Comparison of ENCODE assay signal across 20 mouse cellular contexts in genomic region chr5:46363661-46364060, GRCm38 (mm10).
DNase-seq lines count a peak whose midpoint lies in the region; ATAC-seq lines count a peak whose summit lies in the region.
"Had no signal": no experiment of that assay in that cellular context is flagged by ENCODE, and none has a peak within 500 bp of the region (broad histone marks: within the 10 kb centered on the region; RNA-seq: fewer than 3 reads in every experiment).

No protein-coding gene starts in this region.

- 93% methylated on average over 2 of the region's 2 CpGs for WGBS in kidney, embryonic 14.5 days

- ATAC-seq in kidney, embryonic 14.5 days (ENCODE audit: low FRiP score, low TSS enrichment), result no peak
- ATAC-seq: forebrain, embryonic 13.5 days; forebrain, embryonic 15.5 days; forebrain, postnatal 0 days had no signal

- no peak overlapping the region for H3K27ac ChIP-seq in kidney, embryonic 14.5 days (ENCODE audit: low read depth, low read length)
- H3K27ac ChIP-seq: embryonic facial prominence, embryonic 13.5 days; embryonic facial prominence, embryonic 15.5 days; forebrain, embryonic 13.5 days; forebrain, embryonic 15.5 days had no signal

- DNase-seq in 416B (ENCODE audit: low read depth) (peak; percentile 73), NIH3T3 (ENCODE audit: low read depth) (peak; percentile 37)
- no peak for DNase-seq in right cerebral cortex, postnatal 25 days
- DNase-seq in spleen, adult 12 weeks (ENCODE audit: low spot score), result no peak
- DNase-seq: adrenal gland, adult 2 months; adrenal gland, postnatal 10 days; adrenal gland, postnatal 25 days; cerebellum, adult 11 months; cerebellum, adult 18-20 months; cerebellum, adult 8-10 months; cerebellum, adult 9-11 months; cerebellum, postnatal 14 days; cerebellum, postnatal 36 days; embryo, embryonic 11 days; forebrain, postnatal 0 days had no signal

- no peak overlapping the region for H3K9ac ChIP-seq in kidney, embryonic 14.5 days (ENCODE audit: low read depth, low read length)
- H3K9ac ChIP-seq: embryonic facial prominence, embryonic 13.5 days; embryonic facial prominence, embryonic 15.5 days; forebrain, embryonic 13.5 days; forebrain, embryonic 15.5 days; forebrain, postnatal 0 days had no signal

- H3K9me3 ChIP-seq in kidney, embryonic 14.5 days (ENCODE audit: control insufficient read depth, low read length), result no peaks in the 10 kb centered on the region
- H3K9me3 ChIP-seq: embryonic facial prominence, embryonic 13.5 days; embryonic facial prominence, embryonic 15.5 days; forebrain, embryonic 13.5 days; forebrain, embryonic 15.5 days had no signal

- H3K4me1 ChIP-seq in kidney, embryonic 14.5 days (ENCODE audit: control insufficient read depth, insufficient read depth, low read length), result no peaks in the 10 kb centered on the region
- H3K4me1 ChIP-seq: embryonic facial prominence, embryonic 13.5 days; embryonic facial prominence, embryonic 15.5 days; forebrain, embryonic 13.5 days; forebrain, embryonic 15.5 days had no signal

- H3K27me3 ChIP-seq in kidney, embryonic 14.5 days (ENCODE audit: control insufficient read depth, insufficient read depth, low read length), result no peaks in the 10 kb centered on the region
- H3K27me3 ChIP-seq: embryonic facial prominence, embryonic 13.5 days; embryonic facial prominence, embryonic 15.5 days; forebrain, embryonic 13.5 days; forebrain, embryonic 15.5 days had no signal

- H3K4me2 ChIP-seq in kidney, embryonic 14.5 days (replicated peaks; ENCODE audit: low read depth, low read length), result no peak overlapping the region
- H3K4me2 ChIP-seq: embryonic facial prominence, embryonic 13.5 days; embryonic facial prominence, embryonic 15.5 days; forebrain, embryonic 13.5 days; forebrain, embryonic 15.5 days had no signal

- H3K36me3 ChIP-seq in kidney, embryonic 14.5 days (ENCODE audit: control insufficient read depth, insufficient read depth, low read length), result no peaks in the 10 kb centered on the region
- H3K36me3 ChIP-seq: embryonic facial prominence, embryonic 13.5 days; embryonic facial prominence, embryonic 15.5 days; forebrain, embryonic 15.5 days had no signal

- no peak overlapping the region for H3K4me3 ChIP-seq in kidney, embryonic 14.5 days (ENCODE audit: low read length)
- H3K4me3 ChIP-seq: embryonic facial prominence, embryonic 13.5 days; embryonic facial prominence, embryonic 15.5 days; forebrain, embryonic 13.5 days; forebrain, embryonic 15.5 days had no signal

Comparison
In these comparisons a context has a peak if more than half of its experiments do, and no peak if none do; other contexts are left out.
1. DNase-seq: peak in 416B (single experiment) and NIH3T3 (single experiment); none in right cerebral cortex, postnatal 25 days (single experiment) and spleen, adult 12 weeks (single experiment).